Mouse (Mus musculus) ES-Bruce4 (cell line): ENCODE measurements around the gene Olfr1458. TPM values are rescaled to one million over a fixed set of nuclear protein-coding genes. Genes with fewer than 3 reads are reported as not detected.

Experiments used
- H3K27ac ChIP-seq: 2 replicates; pipeline ENCODE4 v1.5.1; 2012; ENCODE audit warnings: low read length, inconsistent platforms; ENCODE audit not compliant: insufficient read depth
- H3K27me3 ChIP-seq: 2 replicates; pipeline ENCODE4 v1.6.1; 2012; ENCODE audit warnings: mild to moderate bottlenecking, low read length, inconsistent platforms; ENCODE audit not compliant: control insufficient read depth, poor library complexity, insufficient read depth, severe bottlenecking
- H3K36me3 ChIP-seq: 2 replicates; pipeline ENCODE4 v1.6.1; 2012; ENCODE audit warnings: inconsistent platforms, mild to moderate bottlenecking, low read length, moderate library complexity; ENCODE audit not compliant: control insufficient read depth, poor library complexity, insufficient read depth, severe bottlenecking
- H3K4me1 ChIP-seq: one replicate; pipeline ENCODE4 v1.8.1; 2011; ENCODE audit warnings: low read length; ENCODE audit not compliant: control insufficient read depth, insufficient read depth
- H3K4me3 ChIP-seq: 2 replicates; pipeline ENCODE4 v1.5.1; 2011; ENCODE audit warnings: low read depth, mild to moderate bottlenecking, low read length
- H3K9ac ChIP-seq: 2 replicates; pipeline ENCODE4 v1.6.1; 2012; ENCODE audit warnings: low read depth, mild to moderate bottlenecking, inconsistent platforms; ENCODE audit not compliant: poor library complexity, severe bottlenecking
- H3K9me3 ChIP-seq: replicated peaks from 2 replicates; pipeline ENCODE4 v1.6.1; 2012; ENCODE audit warnings: mild to moderate bottlenecking, low read length, inconsistent platforms; ENCODE audit not compliant: control insufficient read depth, poor library complexity, insufficient read depth, severe bottlenecking
- CTCF ChIP-seq: IDR thresholded peaks from one replicate; pipeline ENCODE4 v1.8.1; 2011; ENCODE audit warnings: low read depth, low read length
- EP300 ChIP-seq: IDR thresholded peaks from 2 replicates; pipeline ENCODE4 v1.6.1; 2011; ENCODE audit warnings: low read depth, low read length; ENCODE audit not compliant: insufficient read depth
- POLR2A ChIP-seq: IDR thresholded peaks from one replicate; pipeline ENCODE4 v1.8.1; 2011; ENCODE audit warnings: low read length; ENCODE audit not compliant: insufficient read depth
- polyA plus RNA-seq: library from polyadenylated mRNA; stranded (reverse); fragments of >200 nt; gene quantifications from 2 replicates; pipeline ENCODE4 v1.2.4, GENCODE M21; 2011; ENCODE audit warnings: low read depth; ENCODE audit not compliant: missing spikeins, insufficient read depth, insufficient read length

Olfr1458 gene
- not detected in 2 replicates for polyA plus RNA-seq

GRCm38 (mm10) chr19:13106675-13107074 lies at the start of gene Olfr1458:
Gene Olfr1458, minus strand, starts transcription at chr19:13106775.
- H3K27ac ChIP-seq: no peak within 1 kb of the TSS
- no peaks in the 10 kb centered on the region for H3K27me3 ChIP-seq
- TF ChIP-seq EP300 (no peak), CTCF (no peak), POLR2A (no peak)
- H3K9me3 ChIP-seq: no peaks in the 10 kb centered on the region
- no peaks in the 10 kb centered on the region for H3K4me1 ChIP-seq
- no peaks in the 10 kb centered on the region for H3K36me3 ChIP-seq
- no peak within 1 kb of the TSS for H3K4me3 ChIP-seq
- H3K9ac ChIP-seq: no peak within 1 kb of the TSS

- no peak within 1 kb of the TSS for H3K27ac ChIP-seq
- no peaks in the 10 kb centered on the region for H3K9me3 ChIP-seq
- TF ChIP-seq CTCF: no peak
- TF ChIP-seq POLR2A: no peak
- no peak for TF ChIP-seq EP300
- H3K4me3 ChIP-seq: no peak within 1 kb of the TSS
- H3K9ac ChIP-seq: no peak within 1 kb of the TSS
- no peaks in the 10 kb centered on the region for H3K27me3 ChIP-seq
- no peaks in the 10 kb centered on the region for H3K4me1 ChIP-seq
- H3K36me3 ChIP-seq: no peaks in the 10 kb centered on the region
Measured at GRCm38 (mm10) chr19:13149449-13149848, 42.9 kb upstream of the Olfr1458 start, which contains the start of gene Olfr1459. Gene Olfr1459, minus strand, starts transcription at chr19:13149549.

- no peak for TF ChIP-seq EP300
- TF ChIP-seq POLR2A: no peak
- no peak for TF ChIP-seq CTCF
- H3K9me3 ChIP-seq: no peaks in the 10 kb centered on the region
- no peak within 1 kb of the TSS for H3K9ac ChIP-seq
- no peak within 1 kb of the TSS for H3K4me3 ChIP-seq
- H3K36me3 ChIP-seq: no peaks in the 10 kb centered on the region
- H3K4me1 ChIP-seq: no peaks in the 10 kb centered on the region
- no peak within 1 kb of the TSS for H3K27ac ChIP-seq
- H3K27me3 ChIP-seq: no peaks in the 10 kb centered on the region
Measured at GRCm38 (mm10) chr19:13097791-13098190, 8.8 kb downstream of the Olfr1458 start, which contains the start of gene Olfr1457. Gene Olfr1457, minus strand, starts transcription at chr19:13097891.

- no peaks in the 10 kb centered on the region for H3K9me3 ChIP-seq
- no peak overlapping the region for H3K27ac ChIP-seq
- no peak overlapping the region for H3K9ac ChIP-seq
- H3K36me3 ChIP-seq: no peaks in the 10 kb centered on the region
- H3K4me3 ChIP-seq: no peak overlapping the region
- TF ChIP-seq POLR2A: no peak
- TF ChIP-seq CTCF: no peak
- TF ChIP-seq EP300: no peak
- H3K4me1 ChIP-seq: no peaks in the 10 kb centered on the region
- H3K27me3 ChIP-seq: no peaks in the 10 kb centered on the region
Measured at GRCm38 (mm10) chr19:13093908-13094307, 12.7 kb downstream of the Olfr1458 start.

GRCm38 (mm10) chr19:13060310-13060709 lies 46.3 kb downstream of the Olfr1458 start, which contains the start of gene Olfr1454:
Gene Olfr1454, plus strand, starts transcription at chr19:13060610.
- no peak for TF ChIP-seq EP300
- no peak for TF ChIP-seq CTCF
- TF ChIP-seq POLR2A: no peak
- H3K27ac ChIP-seq: no peak within 1 kb of the TSS
- no peak within 1 kb of the TSS for H3K4me3 ChIP-seq
- no peaks in the 10 kb centered on the region for H3K36me3 ChIP-seq
- no peak within 1 kb of the TSS for H3K9ac ChIP-seq
- no peaks in the 10 kb centered on the region for H3K27me3 ChIP-seq
- no peaks in the 10 kb centered on the region for H3K4me1 ChIP-seq
- peaks cover under 1% of the 10 kb centered on the region; the same call in 1 of the 2 replicates for H3K9me3 ChIP-seq

Other genes starting within 250 kb of the Olfr1458 start
- gene Olfr1444, start 249.5 kb downstream of the Olfr1458 start, polyA plus RNA-seq: not detected in 2 replicates
- gene Olfr1445, start 222.9 kb downstream of the Olfr1458 start, polyA plus RNA-seq: not detected in 2 replicates
- not detected in 2 replicates for gene Olfr1446, start 213.3 kb downstream of the Olfr1458 start, polyA plus RNA-seq
- not detected in 2 replicates for gene Olfr1447, start 203.0 kb downstream of the Olfr1458 start, polyA plus RNA-seq
- gene Olfr1448, start 182.4 kb downstream of the Olfr1458 start, polyA plus RNA-seq: not detected in 2 replicates
- not detected in 2 replicates for gene Olfr1449, start 175.9 kb downstream of the Olfr1458 start, polyA plus RNA-seq
- not detected in 2 replicates for gene Olfr1450, start 156.5 kb downstream of the Olfr1458 start, polyA plus RNA-seq
- gene Olfr1451, start 111.8 kb downstream of the Olfr1458 start, polyA plus RNA-seq: not detected in 2 replicates
- not detected in 2 replicates for gene Olfr1453, start 78.4 kb downstream of the Olfr1458 start, polyA plus RNA-seq
- not detected in 2 replicates for gene Olfr1454, start 46.2 kb downstream of the Olfr1458 start, polyA plus RNA-seq
- gene Olfr1457, start 8.9 kb downstream of the Olfr1458 start, polyA plus RNA-seq: not detected in 2 replicates
- gene Olfr1459, start 42.8 kb upstream of the Olfr1458 start, polyA plus RNA-seq: 0.09 and 0.12 TPM in 2 replicates
- not detected in 2 replicates for gene Olfr1461, start 56.2 kb upstream of the Olfr1458 start, polyA plus RNA-seq
- gene Olfr1462, start 79.0 kb upstream of the Olfr1458 start, polyA plus RNA-seq: not detected in 2 replicates
- not detected in 2 replicates for gene Olfr1463, start 124.6 kb upstream of the Olfr1458 start, polyA plus RNA-seq
- not detected in 2 replicates for gene Olfr1465, start 208.8 kb upstream of the Olfr1458 start, polyA plus RNA-seq
- not detected in 2 replicates for gene Olfr1466, start 232.1 kb upstream of the Olfr1458 start, polyA plus RNA-seq